Mouse (Mus musculus) mouse trophoblast stem cell (cell line): ENCODE measurements at regions not wholly inside any gene's neighbourhood (a gene's known extent, or its start where the extent isn't known, plus 50 kb on each side); places are given as distances from the start of the nearest gene placed in this dataset.
"Not testable (repeated sequence)": the region's sequence is repeated elsewhere in the genome, so short reads cannot be mapped to it uniquely, and the experiment has no call there.

Experiments
- in situ Hi-C, 2 experiments: fragments of 300-500 bp; cut with MseI, MboI; formaldehyde crosslinking; loops; 2 replicates in 1 of 2; 3 replicates in 1 of 2; pipeline ENCODE4 v1.15.1; 2025

- in situ Hi-C loops: no loop called here
Observed at GRCm38 (mm10) chr13:44493884-44494283, 235.4 kb upstream of the Jarid2 start.

- in situ Hi-C loops: no loop called here
Observed at GRCm38 (mm10) chr13:44495450-44495849, 233.8 kb upstream of the Jarid2 start.

DNA sequence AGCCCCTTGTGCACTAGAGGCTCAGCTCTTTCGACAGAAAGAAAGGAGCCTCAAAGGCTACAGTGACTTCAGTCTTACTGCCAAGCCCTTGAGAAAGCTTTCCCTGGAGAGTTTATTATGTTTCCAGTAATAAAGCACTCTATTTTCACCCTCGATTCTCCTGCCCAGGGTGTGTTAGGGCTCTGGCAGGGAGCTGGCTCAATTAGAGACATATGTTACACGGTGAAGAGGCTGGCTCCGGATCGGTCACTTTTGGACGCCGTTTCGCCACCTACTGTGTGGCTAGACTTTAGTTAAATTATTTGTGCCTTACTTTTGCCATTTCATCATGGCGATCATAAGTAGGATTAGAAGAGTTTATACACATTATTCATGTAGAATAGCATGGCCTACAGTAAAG lies 232.7 kb upstream of the Jarid2 start:
- in situ Hi-C loops: no loop called here

DNA sequence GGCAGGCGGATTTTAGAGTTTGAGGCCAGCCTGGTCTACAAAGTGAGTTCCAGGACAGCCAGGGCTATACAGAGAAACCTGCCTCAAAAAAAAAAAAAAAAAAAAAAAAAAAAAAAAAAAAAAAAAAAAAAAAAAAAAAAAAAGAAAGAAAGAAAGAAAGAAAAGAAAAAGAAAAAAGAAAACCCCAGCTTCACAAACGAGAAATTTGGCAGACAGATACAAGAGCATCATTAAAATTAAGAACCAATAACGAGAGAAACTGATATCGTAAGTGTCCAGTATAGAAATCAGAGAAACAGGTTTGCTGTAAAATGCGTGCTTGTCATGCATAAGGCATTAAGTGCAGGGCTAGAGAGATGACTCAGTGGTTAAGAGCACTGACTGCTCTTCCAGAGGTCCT lies 228.4 kb upstream of the Jarid2 start:
- in situ Hi-C loops: not testable (repeated sequence)

- in situ Hi-C loops: no loop called here
Observed at GRCm38 (mm10) chr13:44501777-44502321, 227.4 kb upstream of the Jarid2 start.

GRCm38 (mm10) chr13:44502612-44503256 lies 226.5 kb upstream of the Jarid2 start:
- in situ Hi-C loops: no loop called here

DNA sequence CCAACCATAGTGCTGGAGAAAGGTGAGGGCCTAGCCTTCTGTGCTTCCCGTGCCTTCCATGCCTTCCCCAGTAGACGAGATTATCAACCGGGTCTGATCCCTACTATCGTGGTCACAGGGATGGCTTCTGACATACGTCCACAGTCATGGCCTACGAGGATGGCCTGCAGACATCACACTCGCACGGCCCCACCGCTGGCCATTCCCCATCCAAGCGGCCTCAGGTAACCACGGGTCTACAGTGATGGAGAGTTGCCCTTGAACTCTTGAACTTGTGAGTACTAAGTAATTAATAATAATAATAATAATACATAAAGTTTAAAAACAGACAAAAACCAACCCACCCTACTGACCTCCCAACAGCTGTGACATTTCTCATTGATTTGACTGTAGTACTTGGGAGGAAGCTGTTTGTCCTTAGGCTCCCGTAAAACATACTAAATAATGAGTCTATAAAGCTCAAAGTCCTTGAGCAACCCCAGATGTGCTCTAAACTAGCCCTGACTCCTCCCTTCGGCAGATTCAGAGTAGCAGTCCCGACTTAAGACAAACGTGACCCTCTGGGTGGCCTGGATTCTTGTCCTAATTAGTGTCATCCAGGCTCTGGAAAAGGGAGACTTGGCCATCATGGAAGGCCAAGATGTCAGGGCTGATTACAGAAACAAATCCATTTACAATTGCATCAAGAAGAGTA lies 225.9 kb upstream of the Jarid2 start:
- in situ Hi-C loops: no loop called here

- in situ Hi-C loops: no loop called here
Observed at GRCm38 (mm10) chr13:44504455-44504854, 224.8 kb upstream of the Jarid2 start.

GRCm38 (mm10) chr13:44506975-44507374 lies 222.3 kb upstream of the Jarid2 start:
- in situ Hi-C loops: no loop called here

GRCm38 (mm10) chr13:44509526-44510159 lies 219.6 kb upstream of the Jarid2 start:
- in situ Hi-C loops: no loop called here

DNA sequence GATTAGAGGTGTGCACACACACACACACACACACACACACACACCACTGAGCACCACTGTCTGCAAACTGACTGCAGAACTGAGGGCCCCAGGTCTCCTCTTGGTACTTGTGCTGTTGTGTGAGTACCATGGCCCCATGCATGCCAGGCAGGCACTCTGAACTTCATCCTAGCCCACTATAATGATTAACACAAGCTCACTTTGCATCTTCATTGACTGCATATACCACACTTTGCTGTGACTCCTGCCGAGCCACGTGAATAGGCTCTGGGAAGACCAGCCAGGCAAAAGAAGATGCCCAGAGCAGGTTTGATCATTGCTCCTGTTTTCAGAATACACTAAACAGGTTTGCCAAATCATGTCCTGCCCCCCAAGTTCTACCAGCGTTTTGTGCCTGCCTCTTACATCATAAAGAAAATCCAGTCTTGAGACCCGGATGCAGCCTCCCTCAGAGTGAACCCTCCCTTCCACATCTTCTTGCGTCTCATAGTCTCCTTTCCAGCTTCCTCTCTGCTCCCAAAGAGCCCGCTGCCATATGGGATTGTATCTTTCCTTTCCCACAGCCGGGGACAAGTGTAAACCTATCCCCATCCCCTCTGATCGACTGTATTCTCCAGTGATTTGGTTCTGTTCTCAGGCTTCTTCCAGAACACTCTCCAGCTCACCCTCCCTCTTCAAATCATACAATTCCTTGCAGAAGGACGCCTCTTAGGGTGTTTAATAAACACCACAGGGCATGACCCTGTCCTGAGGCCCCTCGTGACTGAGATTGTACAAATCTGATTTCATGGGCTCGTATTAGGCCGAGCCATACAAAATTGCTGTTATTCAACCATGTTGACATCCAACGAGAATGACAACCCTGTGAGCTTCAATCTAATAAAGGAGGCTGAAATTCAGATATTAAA lies 215.6 kb upstream of the Jarid2 start:
- in situ Hi-C loops: no loop called here

DNA sequence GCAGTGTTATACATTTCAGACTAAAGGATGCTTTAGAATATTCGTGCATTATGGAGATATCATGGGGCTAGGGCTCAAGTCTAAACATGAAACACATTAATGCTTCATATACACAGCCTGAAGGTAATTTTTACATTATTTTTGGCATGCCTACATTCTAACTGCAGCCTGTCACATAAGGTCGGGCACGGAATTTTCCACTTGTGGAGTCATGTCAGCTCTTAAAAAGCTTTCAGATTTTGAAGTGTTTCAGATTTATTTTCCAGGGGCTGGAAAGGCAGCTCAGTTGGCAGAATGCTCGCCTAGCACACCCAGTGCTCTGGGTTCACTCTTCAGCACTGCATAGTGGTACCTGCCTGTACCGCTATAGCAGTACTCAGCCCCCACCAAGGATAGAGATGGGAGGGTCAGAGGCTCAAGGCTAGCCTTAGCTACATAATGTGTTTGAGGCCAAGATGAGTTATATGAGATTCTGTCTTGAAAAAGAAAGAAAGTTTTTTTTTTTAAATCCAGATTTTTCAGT lies 214.6 kb upstream of the Jarid2 start:
- in situ Hi-C loops: no loop called here

DNA sequence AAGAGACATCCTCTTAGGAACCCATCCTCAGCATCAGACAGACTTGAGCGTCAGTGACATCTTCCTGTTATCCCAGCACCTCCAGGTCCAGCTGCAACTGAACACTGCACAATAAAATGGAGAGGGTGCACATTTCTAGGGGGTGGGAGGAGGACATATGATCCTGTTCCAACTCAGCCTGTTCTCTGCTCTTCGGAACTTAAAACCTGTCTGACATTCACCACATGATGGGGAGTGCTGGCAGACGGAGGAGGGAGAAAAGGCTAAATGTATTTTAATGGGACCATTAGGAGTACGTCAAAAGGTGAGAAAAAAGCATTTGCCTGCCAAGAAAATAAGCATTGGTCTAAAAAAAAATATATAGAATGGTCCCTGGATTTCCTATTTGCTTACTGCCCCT lies 212.4 kb upstream of the Jarid2 start:
- in situ Hi-C loops: no loop called here

DNA sequence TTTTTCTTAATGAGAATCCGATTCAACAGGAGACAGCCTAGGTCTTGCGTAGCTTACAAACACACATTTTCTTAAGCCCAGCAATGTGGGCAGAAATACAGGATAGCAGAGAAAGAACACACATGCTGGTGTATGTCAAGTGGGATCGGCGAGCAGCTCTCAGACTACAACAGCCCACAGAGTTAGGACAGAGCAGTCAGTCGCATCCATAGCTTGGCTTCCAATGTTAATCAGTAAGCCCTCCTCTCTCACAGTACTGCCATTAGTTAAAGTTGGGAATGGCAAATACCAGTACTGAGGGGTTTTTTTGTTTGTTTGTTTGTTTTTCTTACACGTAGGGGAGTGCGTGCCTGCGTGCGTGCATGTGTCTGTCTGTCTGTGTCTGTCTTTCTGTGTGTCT lies 212.0 kb upstream of the Jarid2 start:
- in situ Hi-C loops: no loop called here

DNA sequence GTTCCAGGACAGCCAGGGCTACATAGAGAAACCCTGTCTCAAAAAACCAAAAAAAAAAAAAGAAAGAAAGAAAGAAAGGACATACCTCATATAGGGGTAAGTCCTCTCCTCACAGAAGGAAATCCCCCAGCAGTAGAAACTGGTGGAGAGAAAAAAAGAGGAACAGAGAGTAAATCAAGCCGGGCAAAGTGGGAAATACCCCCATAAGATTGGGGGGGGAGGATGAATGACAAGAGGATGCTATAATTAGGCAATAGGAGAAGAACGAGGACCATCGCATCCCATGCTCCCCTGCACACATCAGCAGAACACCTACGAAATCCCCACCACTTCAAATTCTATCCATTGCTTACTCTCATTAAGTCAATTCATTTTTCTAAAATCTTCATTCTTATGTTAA lies 211.1 kb upstream of the Jarid2 start:
- in situ Hi-C loops: no loop called here

DNA sequence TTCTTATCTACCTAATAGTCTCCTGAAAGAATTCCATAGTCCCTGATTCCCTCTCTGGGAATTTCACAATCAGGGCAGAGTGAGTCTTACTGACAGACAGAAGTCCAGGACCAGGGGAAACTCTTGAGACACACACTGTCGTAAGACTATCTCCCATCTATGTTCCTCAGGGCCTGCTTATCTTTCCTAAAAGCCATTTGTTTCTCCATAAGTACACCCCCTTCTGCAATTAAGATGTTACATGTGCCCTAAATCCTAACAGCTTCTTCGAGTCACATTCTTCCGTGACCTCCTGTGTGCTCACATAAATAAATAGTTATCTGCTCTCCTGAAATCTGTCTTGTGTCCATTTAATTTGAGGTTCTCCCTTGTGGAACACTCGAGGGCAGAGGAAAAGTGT lies 205.8 kb upstream of the Jarid2 start:
- in situ Hi-C loops: no loop called here

DNA sequence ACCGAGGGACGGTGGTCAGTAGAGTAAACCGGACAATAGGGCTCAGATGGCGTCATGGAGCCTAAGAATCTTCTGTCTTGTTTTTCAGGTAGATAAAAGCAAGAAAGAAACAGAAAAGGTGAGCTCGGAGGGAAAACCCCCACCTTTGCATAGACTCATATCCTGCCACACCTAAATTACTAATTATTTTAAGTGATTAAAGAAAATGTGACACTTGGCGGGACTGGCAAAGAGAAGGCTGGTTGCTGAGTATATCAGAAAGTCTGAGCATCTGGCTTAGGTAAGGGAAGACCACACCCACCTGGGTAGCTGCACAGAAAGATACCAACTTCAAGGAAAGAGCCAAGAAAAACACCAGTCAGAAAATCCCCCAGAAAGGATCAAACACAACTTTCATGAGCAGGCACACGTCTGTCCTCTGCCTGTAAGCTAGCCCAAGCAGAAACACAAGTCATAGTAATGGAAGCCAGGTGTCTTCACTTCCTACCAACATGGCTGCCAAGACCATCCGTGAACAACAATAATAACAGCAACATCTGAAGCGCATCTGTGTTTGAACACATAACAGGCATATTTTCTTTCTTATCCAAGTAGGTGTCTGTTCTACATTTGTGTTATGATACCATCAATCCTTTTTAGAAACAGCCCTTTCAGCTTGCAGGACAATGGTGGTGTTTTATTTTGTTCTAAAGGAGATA lies 198.3 kb upstream of the Jarid2 start:
- in situ Hi-C loops: no loop called here

DNA sequence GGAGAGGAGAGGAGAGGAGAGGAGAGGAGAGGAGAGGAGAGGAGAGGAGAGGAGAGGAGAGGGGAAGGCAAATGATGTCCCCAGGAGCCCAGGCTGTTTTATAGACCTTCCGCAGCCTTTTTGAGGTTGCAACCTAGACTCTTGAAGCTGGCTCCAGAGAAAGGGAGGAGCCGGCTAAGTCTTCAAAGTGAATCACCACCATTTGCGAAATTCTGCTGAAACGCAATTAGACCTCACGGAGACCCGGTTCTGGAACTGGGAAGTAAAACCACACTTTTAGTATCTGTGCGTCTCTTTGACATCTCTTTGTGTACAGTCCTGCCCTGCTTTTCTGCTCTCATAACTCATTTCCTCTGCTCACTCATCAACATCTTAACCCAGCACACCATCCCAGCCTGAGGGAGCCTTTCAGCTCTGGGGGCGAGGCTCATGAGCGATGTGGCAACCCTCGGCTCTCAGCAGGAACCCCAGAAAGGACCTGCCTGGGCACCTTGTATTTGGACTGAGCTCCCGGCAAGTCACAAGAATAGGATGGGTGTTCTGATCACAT lies 196.6 kb upstream of the Jarid2 start:
- in situ Hi-C loops: no loop called here

- in situ Hi-C loops: no loop called here
Observed at GRCm38 (mm10) chr13:44534575-44535080, 194.6 kb upstream of the Jarid2 start.

DNA sequence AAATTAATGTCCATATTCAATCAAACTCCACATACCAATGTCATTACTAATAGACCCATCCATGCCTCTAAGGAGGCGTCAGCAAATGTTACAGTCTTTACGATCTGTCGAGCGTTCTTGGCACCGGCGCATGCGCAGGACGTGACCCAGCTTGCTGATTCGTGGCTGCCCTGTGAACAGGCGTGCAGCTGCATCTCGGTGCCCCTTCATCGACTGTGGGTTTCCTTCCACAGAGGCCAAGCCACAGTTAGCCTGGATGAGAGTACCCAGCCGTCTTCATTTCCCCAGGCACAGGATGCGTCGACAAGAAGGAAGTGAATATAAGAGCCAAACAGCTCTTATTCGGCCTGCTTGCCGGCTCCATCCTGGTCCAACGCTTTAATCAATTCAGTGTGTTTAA lies 193.8 kb upstream of the Jarid2 start:
- in situ Hi-C loops: no loop called here
